ENCODE assay signal across 8 mouse cellular contexts in genomic region chr9:78521689-78522088, GRCm38 (mm10). TPM values are rescaled to one million over a fixed set of nuclear protein-coding genes. Genes with fewer than 3 reads are reported as not detected.
DNase-seq lines count a peak whose midpoint lies in the region; ATAC-seq and TF ChIP-seq lines count a peak whose summit lies in the region.

No protein-coding gene starts in this region.

- no peaks in the 10 kb centered on the region for H3K4me1 ChIP-seq in embryonic facial prominence, embryonic 11.5 days (ENCODE audit: control insufficient read depth, insufficient read depth, low read length)
- peaks cover 15% of the 10 kb centered on the region for H3K4me1 ChIP-seq in hindbrain, embryonic 12.5 days
- peaks cover 17% of the 10 kb centered on the region for H3K4me1 ChIP-seq in liver, embryonic 11.5 days (replicated peaks; ENCODE audit: control insufficient read depth, insufficient read depth, low read length)
- peaks cover 5% of the 10 kb centered on the region; the same call in 1 of the 2 replicates for H3K4me1 ChIP-seq in midbrain, postnatal 0 days (ENCODE audit: insufficient read depth, low read length)

- ATAC-seq in embryonic facial prominence, embryonic 11.5 days (replicated peaks; ENCODE audit: insufficient number of reproducible peaks, low FRiP score, low TSS enrichment, low read depth) = no peak
- ATAC-seq in hindbrain, embryonic 12.5 days (ENCODE audit: low FRiP score) = no peak; the same call in 1 of the 2 replicates
- ATAC-seq in liver, embryonic 11.5 days (replicated peaks; ENCODE audit: low FRiP score) = 0 out of 2 replicates have a peak, but pooled peaks have one; percentile 39
- ATAC-seq in midbrain, postnatal 0 days (ENCODE audit: low FRiP score) = peak; percentile 1; the same call in 1 of the 2 replicates

- peak overlapping the region; percentile 32 for H3K4me3 ChIP-seq in embryonic facial prominence, embryonic 11.5 days (ENCODE audit: low read depth, low read length)
- H3K4me3 ChIP-seq in hindbrain, embryonic 12.5 days = peak overlapping the region; percentile 48
- H3K4me3 ChIP-seq in liver, embryonic 11.5 days (ENCODE audit: low read depth, low read length) = peak overlapping the region; percentile 60
- H3K4me3 ChIP-seq in midbrain, postnatal 0 days (ENCODE audit: low read depth, low read length) = peak overlapping the region; percentile 40

- no peaks in the 10 kb centered on the region for H3K9me3 ChIP-seq in embryonic facial prominence, embryonic 11.5 days (replicated peaks; ENCODE audit: control insufficient read depth, low read length)
- H3K9me3 ChIP-seq in hindbrain, embryonic 12.5 days (replicated peaks) = no peaks in the 10 kb centered on the region
- H3K9me3 ChIP-seq in liver, embryonic 11.5 days (ENCODE audit: control insufficient read depth, low read length) = no peaks in the 10 kb centered on the region
- H3K9me3 ChIP-seq in midbrain, postnatal 0 days (ENCODE audit: low read length) = no peaks in the 10 kb centered on the region

- peak; percentile 46 to 51 for DNase-seq in right cerebral cortex, postnatal 10 days (ENCODE audit: low spot score in 2 of 2)
- no peak for DNase-seq in right cerebral cortex, postnatal 14 days
- DNase-seq in embryonic facial prominence, embryonic 11.5 days (ENCODE audit: low spot score) = peak; percentile 49
- DNase-seq in liver, embryonic 11.5 days (ENCODE audit: low spot score) = peak; percentile 55
- peak; percentile 48 for DNase-seq in midbrain, postnatal 0 days (ENCODE audit: low spot score)
- peak; percentile 58 for DNase-seq in thymus, postnatal 25 days
- no peak for DNase-seq in cerebellum, adult 9-11 months

- peak; percentile 66 for TF ChIP-seq CTCF in midbrain, postnatal 0 days (IDR thresholded peaks at IDR 0.05)

- H3K9ac ChIP-seq in embryonic facial prominence, embryonic 11.5 days (replicated peaks; ENCODE audit: low read length) = peak overlapping the region; percentile 65; the same call in 1 of the 2 replicates
- peak overlapping the region; percentile 66 for H3K9ac ChIP-seq in hindbrain, embryonic 12.5 days
- H3K9ac ChIP-seq in liver, embryonic 11.5 days (ENCODE audit: low read depth, low read length) = peak overlapping the region; percentile 63
- H3K9ac ChIP-seq in midbrain, postnatal 0 days (replicated peaks; ENCODE audit: low read length, poor library complexity, severe bottlenecking) = peak overlapping the region; percentile 52; the same call in 1 of the 2 replicates

- H3K36me3 ChIP-seq in embryonic facial prominence, embryonic 11.5 days (replicated peaks; ENCODE audit: control insufficient read depth, insufficient read depth, low read depth, low read length) = no peaks in the 10 kb centered on the region
- H3K36me3 ChIP-seq in hindbrain, embryonic 12.5 days = 0 out of 2 replicates have a peak, but pooled peaks cover 3% of the 10 kb centered on the region
- peaks cover 3% of the 10 kb centered on the region; the same call in 1 of the 2 replicates for H3K36me3 ChIP-seq in liver, embryonic 11.5 days (ENCODE audit: control insufficient read depth, insufficient read depth, low read length)
- no peaks in the 10 kb centered on the region for H3K36me3 ChIP-seq in midbrain, postnatal 0 days (ENCODE audit: insufficient read depth, low read length)

- H3K27me3 ChIP-seq in embryonic facial prominence, embryonic 11.5 days (ENCODE audit: control insufficient read depth, insufficient read depth, low read length) = no peaks in the 10 kb centered on the region
- no peaks in the 10 kb centered on the region for H3K27me3 ChIP-seq in hindbrain, embryonic 12.5 days
- H3K27me3 ChIP-seq in liver, embryonic 11.5 days (replicated peaks; ENCODE audit: control insufficient read depth, insufficient read depth, low read length) = no peaks in the 10 kb centered on the region
- no peaks in the 10 kb centered on the region for H3K27me3 ChIP-seq in midbrain, postnatal 0 days (ENCODE audit: insufficient read depth, low read length)

- peak overlapping the region; percentile 71 for H3K4me2 ChIP-seq in embryonic facial prominence, embryonic 11.5 days (ENCODE audit: low read depth, low read length)
- peak overlapping the region; percentile 86 for H3K4me2 ChIP-seq in hindbrain, embryonic 12.5 days (replicated peaks)
- H3K4me2 ChIP-seq in liver, embryonic 11.5 days = peak overlapping the region; percentile 86
- peak overlapping the region; percentile 69 for H3K4me2 ChIP-seq in midbrain, postnatal 0 days (ENCODE audit: low read depth, low read length, poor library complexity, severe bottlenecking)

- 25% methylated on average over 14 of the region's 14 CpGs for WGBS in embryonic facial prominence, embryonic 11.5 days
- 28% methylated on average over 14 of the region's 14 CpGs for WGBS in hindbrain, embryonic 12.5 days
- WGBS in liver, embryonic 11.5 days = 17% methylated on average over 14 of the region's 14 CpGs
- 23% methylated on average over 14 of the region's 14 CpGs for WGBS in midbrain, postnatal 0 days

- no peak overlapping the region for H3K27ac ChIP-seq in embryonic facial prominence, embryonic 11.5 days (replicated peaks; ENCODE audit: low read depth, low read length)
- H3K27ac ChIP-seq in hindbrain, embryonic 12.5 days = no peak overlapping the region; the same call in 1 of the 2 replicates
- no peak overlapping the region for H3K27ac ChIP-seq in liver, embryonic 11.5 days (ENCODE audit: low read depth, low read length)
- peak overlapping the region; percentile 78 for H3K27ac ChIP-seq in midbrain, postnatal 0 days (ENCODE audit: low read depth, low read length)

RNA-seq across cellular contexts. Expression of gene Eef1a1, which starts 32.7 kb away (rescaled TPM):
- polyA plus RNA-seq in embryonic facial prominence, embryonic 11.5 days (2014; fragmentation: Nextera tagmentation; extraction: Ambion mirVana) = 5,291 and 5,417 TPM in 2 replicates
- 3,262 and 3,359 TPM in 2 replicates for polyA plus RNA-seq in hindbrain, embryonic 12.5 days (2016; fragmentation: Nextera tagmentation; extraction: Ambion mirVana)
- 4,536 and 4,551 TPM in 2 replicates for polyA plus RNA-seq in liver, embryonic 11.5 days (2014; fragmentation: Nextera tagmentation; extraction: Ambion mirVana)
- 6,169 and 7,035 TPM in 2 replicates for total RNA-seq in midbrain, postnatal 0 days (2014; rRNA removed)
- 2,410 and 2,461 TPM in 2 replicates for polyA plus RNA-seq in midbrain, postnatal 0 days (2015; fragmentation: Nextera tagmentation; extraction: Ambion mirVana)

Comparison
In these comparisons a context has a peak if more than half of its experiments do, and no peak if none do; other contexts are left out.
1. DNase-seq: peak in right cerebral cortex, postnatal 10 days (2 of 2), embryonic facial prominence, embryonic 11.5 days (single experiment), liver, embryonic 11.5 days (single experiment), midbrain, postnatal 0 days (single experiment) and thymus, postnatal 25 days (single experiment); none in right cerebral cortex, postnatal 14 days (single experiment) and cerebellum, adult 9-11 months (single experiment).
2. ATAC-seq: peak in liver, embryonic 11.5 days (single experiment) and midbrain, postnatal 0 days (single experiment); none in embryonic facial prominence, embryonic 11.5 days (single experiment) and hindbrain, embryonic 12.5 days (single experiment).
3. Peak in every context shown above with its lines, with median percentiles within 50 percentile points of each other: H3K4me2 ChIP-seq, H3K4me3 ChIP-seq and H3K9ac ChIP-seq.